Mouse (Mus musculus) liver, embryonic 14.5 days (tissue): ENCODE results near the gene Olfr350.

Experiments used
- CTCF ChIP-seq: IDR thresholded peaks from 2 replicates; pipeline ENCODE4 v1.5.1; 2016; ENCODE audit warnings: antibody characterized with exemption, low read depth, control low read depth
- EP300 ChIP-seq: IDR thresholded peaks from 2 replicates; pipeline ENCODE4 v1.6.1; 2016; ENCODE audit warnings: antibody characterized with exemption, low read depth

DNA sequence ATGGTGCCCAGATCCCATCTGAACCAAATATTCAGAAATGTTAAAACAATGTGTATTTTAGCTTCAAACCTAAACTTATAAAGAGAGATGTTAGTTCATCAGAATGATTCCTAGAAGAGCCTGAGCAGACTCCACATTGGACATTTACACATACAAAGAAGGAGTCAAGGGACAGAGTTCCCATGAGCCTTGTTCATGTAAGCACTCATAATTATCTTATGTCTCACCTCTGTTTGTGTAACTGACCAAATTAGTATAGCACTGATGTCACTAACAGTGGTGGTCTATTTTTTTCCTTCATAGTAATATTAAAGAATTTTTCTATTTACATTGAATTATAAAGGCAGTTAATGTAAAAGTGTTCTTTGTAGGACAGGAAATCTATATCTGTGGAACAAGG lies 46.7 kb downstream of the Olfr350 start, which contains the start of gene Olfr353:
- TF ChIP-seq CTCF: no peak
- no peak for TF ChIP-seq EP300
